ENCODE assay signal across 9 mouse cellular contexts in genomic region chr5:138757135-138757534, GRCm38 (mm10). TPM values are rescaled to one million over a fixed set of nuclear protein-coding genes. Genes with fewer than 3 reads are reported as not detected.
DNase-seq lines count a peak whose midpoint lies in the region; ATAC-seq lines count a peak whose summit lies in the region.
"Had no signal": no experiment of that assay in that cellular context is flagged by ENCODE, and none has a peak within 500 bp of the region (broad histone marks: within the 10 kb centered on the region; RNA-seq: fewer than 3 reads in every experiment).

No protein-coding gene starts in this region.

- 64% methylated on average over 6 of the region's 6 CpGs for WGBS in embryonic facial prominence, embryonic 12.5 days
- 56% methylated on average over 6 of the region's 6 CpGs for WGBS in intestine, embryonic 15.5 days
- WGBS in midbrain, embryonic 16.5 days: 47% methylated on average over 6 of the region's 6 CpGs

- no peak overlapping the region for H3K27ac ChIP-seq in embryonic facial prominence, embryonic 12.5 days
- peak overlapping the region; percentile 18; the same call in 1 of the 2 replicates for H3K27ac ChIP-seq in intestine, embryonic 15.5 days
- peak overlapping the region; percentile 94 for H3K27ac ChIP-seq in midbrain, embryonic 16.5 days (ENCODE audit: low read length)

- H3K27me3 ChIP-seq in embryonic facial prominence, embryonic 12.5 days: peaks cover 65% of the 10 kb centered on the region
- H3K27me3 ChIP-seq in intestine, embryonic 15.5 days (replicated peaks): peaks cover 18% of the 10 kb centered on the region
- H3K27me3 ChIP-seq in midbrain, embryonic 16.5 days (ENCODE audit: control insufficient read depth, insufficient read depth, low read depth, low read length): no peaks in the 10 kb centered on the region

- H3K4me2 ChIP-seq in embryonic facial prominence, embryonic 12.5 days (replicated peaks): 0 out of 2 replicates have a peak overlapping the region, but pooled peaks have one; percentile 16
- H3K4me2 ChIP-seq in intestine, embryonic 15.5 days (replicated peaks): peak overlapping the region; percentile 97
- peak overlapping the region; percentile 84 for H3K4me2 ChIP-seq in midbrain, embryonic 16.5 days (ENCODE audit: low read length)

- peak; percentile 27 for DNase-seq in kidney, adult 18-20 months
- no peak for DNase-seq in kidney, postnatal 4 days
- DNase-seq in adrenal gland, adult 2 months: no peak
- DNase-seq in adrenal gland, adult 8-10 months: no peak
- DNase-seq in left cerebral cortex, adult 9 months (ENCODE audit: low spot score in 2 of 2): no peak
- DNase-seq: cerebellum, postnatal 25 days had no signal

- H3K4me1 ChIP-seq in embryonic facial prominence, embryonic 12.5 days: peaks cover 22% of the 10 kb centered on the region
- H3K4me1 ChIP-seq in intestine, embryonic 15.5 days (replicated peaks): peaks cover 38% of the 10 kb centered on the region
- peaks cover 57% of the 10 kb centered on the region for H3K4me1 ChIP-seq in midbrain, embryonic 16.5 days (ENCODE audit: control insufficient read depth, insufficient read depth, low read length)

- H3K9me3 ChIP-seq in embryonic facial prominence, embryonic 12.5 days: no peaks in the 10 kb centered on the region
- H3K9me3 ChIP-seq in intestine, embryonic 15.5 days: no peaks in the 10 kb centered on the region
- no peaks in the 10 kb centered on the region for H3K9me3 ChIP-seq in midbrain, embryonic 16.5 days (replicated peaks; ENCODE audit: control insufficient read depth, low read length, poor library complexity, severe bottlenecking)

- ATAC-seq in embryonic facial prominence, embryonic 12.5 days (ENCODE audit: insufficient number of reproducible peaks, insufficient read depth, low FRiP score, low TSS enrichment): no peak
- ATAC-seq in intestine, embryonic 15.5 days: no peak
- ATAC-seq in midbrain, embryonic 16.5 days: no peak

- H3K9ac ChIP-seq in embryonic facial prominence, embryonic 12.5 days: no peak overlapping the region
- no peak overlapping the region for H3K9ac ChIP-seq in intestine, embryonic 15.5 days
- H3K9ac ChIP-seq in midbrain, embryonic 16.5 days (ENCODE audit: low read depth, low read length): peak overlapping the region; percentile 85

- no peaks in the 10 kb centered on the region for H3K36me3 ChIP-seq in embryonic facial prominence, embryonic 12.5 days
- no peaks in the 10 kb centered on the region for H3K36me3 ChIP-seq in intestine, embryonic 15.5 days
- peaks cover 5% of the 10 kb centered on the region for H3K36me3 ChIP-seq in midbrain, embryonic 16.5 days (ENCODE audit: control insufficient read depth, insufficient read depth, low read length)

- no peak overlapping the region for H3K4me3 ChIP-seq in embryonic facial prominence, embryonic 12.5 days
- 0 out of 2 replicates have a peak overlapping the region, but pooled peaks have one; percentile 55 for H3K4me3 ChIP-seq in intestine, embryonic 15.5 days (replicated peaks)
- H3K4me3 ChIP-seq in midbrain, embryonic 16.5 days (ENCODE audit: low read depth, low read length): peak overlapping the region; percentile 63

RNA-seq across cellular contexts. Expression of gene Fam20c, which starts 2.8 kb away (rescaled TPM):
- polyA plus RNA-seq in embryonic facial prominence, embryonic 12.5 days (2016; fragmentation: Nextera tagmentation; extraction: Ambion mirVana): 7.0 and 7.1 TPM in 2 replicates
- 7.3 and 8.2 TPM in 2 replicates for polyA plus RNA-seq in intestine, embryonic 15.5 days (2015; fragmentation: Nextera tagmentation; extraction: Ambion mirVana)
- 41.9 and 44.7 TPM in 2 replicates for polyA plus RNA-seq in midbrain, embryonic 16.5 days (2015; fragmentation: Nextera tagmentation; extraction: Ambion mirVana)
- 10 to 100 TPM in 1 of 2 experiments, 1 to 10 TPM in 1; 8.4 to 20.5 TPM for total RNA-seq in adrenal gland, adult 2 months (2021)
- polyA plus RNA-seq in adrenal gland, adult 2 months (2012; rRNA removed): 37.7 and 39.7 TPM in 2 replicates
- total RNA-seq in adrenal gland, adult 8-10 months (2022): 10 to 100 TPM; 12.4 to 43.6 (median 20.6) TPM

Comparison
In these comparisons a context has a peak if more than half of its experiments do, and no peak if none do; other contexts are left out.
1. H3K4me2 ChIP-seq: peak in every context shown above with its lines; median percentile 97 in intestine, embryonic 15.5 days; 84 in midbrain, embryonic 16.5 days; 16 in embryonic facial prominence, embryonic 12.5 days.